Mouse (Mus musculus) spleen, postnatal 10 days (tissue): Measurements from ENCODE around the gene Bmp3.

ENCODE experiments used
- DNase-seq, 2 experiments: peaks; one replicate each; pipeline ENCODE4 v3.0.0; 2021 to 2022; ENCODE audit warnings: low spot score in 2 of 2

The Bmp3 gene

GRCm38 (mm10) chr5:98902339-98902738, 48.1 kb downstream of the Bmp3 start:
- no peak for DNase-seq

DNA sequence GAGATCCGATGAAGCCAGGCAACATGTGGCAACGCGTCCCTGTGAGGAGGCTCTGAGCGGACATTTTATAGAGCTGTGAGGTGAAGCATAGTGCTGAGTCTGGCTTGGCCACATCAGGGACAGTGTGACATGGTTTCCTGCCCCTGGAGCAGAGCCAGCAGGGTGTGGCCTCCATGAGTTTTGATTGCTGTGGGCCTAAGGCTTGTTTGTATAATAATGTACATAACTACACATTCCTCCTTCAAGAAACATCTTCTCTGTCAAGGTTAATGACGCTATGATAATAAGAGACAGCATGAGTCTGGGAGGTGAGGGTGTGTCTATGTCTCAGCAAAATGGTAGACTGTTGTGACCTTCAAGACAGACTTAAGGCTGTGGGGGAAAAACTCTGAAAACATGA, 64.5 kb downstream of the Bmp3 start:
- no peak for DNase-seq

DNA sequence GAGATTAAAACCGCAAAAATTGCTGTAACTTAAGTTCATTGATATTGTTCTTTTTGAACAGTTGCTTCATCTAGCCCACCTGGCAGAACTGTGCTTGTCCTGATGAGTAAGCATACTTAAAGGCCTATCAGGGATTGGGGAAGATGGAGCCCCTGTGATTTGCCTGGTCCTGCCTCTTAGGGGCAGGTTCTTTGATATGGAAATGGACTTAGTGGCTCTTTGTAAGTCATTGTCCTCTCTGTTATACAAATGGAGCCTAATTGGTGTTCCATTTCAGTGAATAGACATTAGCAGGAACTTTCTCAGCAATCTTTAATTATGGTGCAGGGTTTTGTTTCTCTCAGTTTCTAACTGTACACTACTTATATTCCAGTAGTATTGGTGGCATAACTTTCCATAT, 67.4 kb downstream of the Bmp3 start:
- DNase-seq: no peak

GRCm38 (mm10) chr5:98922921-98923320, 68.7 kb downstream of the Bmp3 start:
- no peak for DNase-seq
